Mouse (Mus musculus): ENCODE data around the gene Gm7945.
"Not testable (repeated sequence)": the region's sequence is repeated elsewhere in the genome, so short reads cannot be mapped to it uniquely, and the experiment has no call there.

Gm7945 gene

GRCm38 (mm10) chr14:41386279-41386678, at the start of gene Gm7945:
Gene Gm7945 (minus strand): TSS chr14:41386379.
- DNase-seq: not testable (repeated sequence)

- DNase-seq: peak; percentile 24
These were observed 39.4 kb upstream of the Gm7945 start for GRCm38 (mm10) chr14:41425393-41426075.

GRCm38 (mm10) chr14:41424694-41425093, 38.5 kb upstream of the Gm7945 start:
- DNase-seq: peak; percentile 1

- not testable (repeated sequence) for DNase-seq
These were observed 22.0 kb upstream of the Gm7945 start, which contains the start of gene Gm6482 for GRCm38 (mm10) chr14:41408181-41408580. Gene Gm6482 (minus strand): TSS chr14:41408281.

GRCm38 (mm10) chr14:41348309-41348708, 37.9 kb downstream of the Gm7945 start, which contains the start of gene Gm5798:
Gene Gm5798 (plus strand): TSS chr14:41348609.
- DNase-seq: not testable (repeated sequence)

Measured in kidney, adult 11 months (tissue).